Mouse (Mus musculus) heart, postnatal 14 days (tissue): ENCODE data around the gene Strada. TPM values are rescaled to one million over a fixed set of nuclear protein-coding genes. Genes with fewer than 3 reads are reported as not detected.
A peak's percentile ranks its signal among the peaks of the same experiment; 100 is the strongest.

Source experiments
- DNase-seq, 2 experiments: peaks; one replicate each; pipeline ENCODE4 v3.0.0; 2021 to 2022
- intact Hi-C: fragments of 180-260 bp; cut with DNase I; formaldehyde crosslinking; loops from one replicate; pipeline ENCODE4 v1.15.1; 2025
- total RNA-seq, 2 experiments: library from RNA; stranded (reverse); gene quantifications; 2 replicates each; pipeline ENCODE4 v1.2.3; 2021

The Strada gene
- total RNA-seq, 2 experiments from 2014 or later = 8.7 TPM

GRCm38 (mm10) chr11:106192657-106193370 lies 9.2 kb downstream of the Strada start:
- intact Hi-C loops = no loop called here
- no peak for DNase-seq

- no peak for DNase-seq
- intact Hi-C loops = no loop called here
Measured at GRCm38 (mm10) chr11:106192241-106192640, 9.7 kb downstream of the Strada start.

GRCm38 (mm10) chr11:106191716-106192115 lies 10.3 kb downstream of the Strada start:
- no peak for DNase-seq
- intact Hi-C loops = no loop called here

GRCm38 (mm10) chr11:106187326-106187725 lies 14.6 kb downstream of the Strada start:
- intact Hi-C loops = no loop called here
- no peak for DNase-seq

GRCm38 (mm10) chr11:106180449-106180801 lies 21.5 kb downstream of the Strada start:
- intact Hi-C loops = no loop called here
- no peak for DNase-seq

GRCm38 (mm10) chr11:106179711-106180448 lies 22.1 kb downstream of the Strada start:
- intact Hi-C loops = no loop called here
- no peak for DNase-seq

- intact Hi-C loops = no loop called here
- DNase-seq = no peak
Measured at GRCm38 (mm10) chr11:106178036-106178782, 23.8 kb downstream of the Strada start.

- intact Hi-C loops = no loop called here
Measured at GRCm38 (mm10) chr11:106176372-106176771, 25.6 kb downstream of the Strada start.

GRCm38 (mm10) chr11:106175081-106175480 lies 26.9 kb downstream of the Strada start:
- intact Hi-C loops = no loop called here
- no peak for DNase-seq

More at GRCm38 (mm10) chr11:106176372-106176771, 25.6 kb downstream of the Strada start:
- DNase-seq = no peak

- DNase-seq = peak in 1 of 2 experiments; percentile 57
- intact Hi-C loops = no loop called here
Measured at GRCm38 (mm10) chr11:106174372-106174771, 27.6 kb downstream of the Strada start.

GRCm38 (mm10) chr11:106173228-106173627 lies 28.7 kb downstream of the Strada start:
- DNase-seq = no peak
- intact Hi-C loops = no loop called here

GRCm38 (mm10) chr11:106170807-106171206 lies 31.2 kb downstream of the Strada start:
- DNase-seq = no peak
- intact Hi-C loops = no loop called here

- intact Hi-C loops = no loop called here
- DNase-seq = no peak
Measured at GRCm38 (mm10) chr11:106167435-106167834, 34.5 kb downstream of the Strada start.

- no peak for DNase-seq
- intact Hi-C loops = no loop called here
Measured at GRCm38 (mm10) chr11:106164601-106165180, 37.3 kb downstream of the Strada start.

- intact Hi-C loops = no loop called here
- DNase-seq = peak in 1 of 2 experiments; percentile 35
Measured at GRCm38 (mm10) chr11:106163546-106163945, 38.4 kb downstream of the Strada start.

- no peak for DNase-seq
- intact Hi-C loops = no loop called here
Measured at GRCm38 (mm10) chr11:106162237-106162636, 39.7 kb downstream of the Strada start.

GRCm38 (mm10) chr11:106160841-106161721 lies 40.9 kb downstream of the Strada start, which contains the start of the genes Gm10840 and Limd2:
TSS of gene Gm10840 (plus strand) at chr11:106160850.
TSS of gene Limd2 (minus strand) at chr11:106160860.
- peak; percentile 25 to 30 for DNase-seq
- intact Hi-C loops = no loop called here

- intact Hi-C loops = no loop called here
- DNase-seq = peak; percentile 78 to 85
Measured at GRCm38 (mm10) chr11:106159921-106160840, 41.8 kb downstream of the Strada start.
